Mouse (Mus musculus) erythroblast, embryonic 14.5 days (primary cell): ENCODE results near the gene Dicer1.

ENCODE experiments used
- GATA1 ChIP-seq: IDR thresholded peaks from 2 replicates; pipeline ENCODE4 v1.6.1; 2012; ENCODE audit warnings: low read length, inconsistent platforms, mixed read lengths
- TAL1 ChIP-seq: IDR thresholded peaks from 3 replicates; pipeline ENCODE4 v1.6.1; 2012; ENCODE audit warnings: low read length, inconsistent platforms, mixed read lengths

- TF ChIP-seq GATA1 (no peak), TAL1 (no peak)
These were observed 62.9 kb downstream of the Dicer1 start for GRCm38 (mm10) chr12:104688870-104689269.
